Mouse (Mus musculus) spleen, postnatal 36 days (tissue): ENCODE data around the gene Clec14a.
"Not testable (repeated sequence)": the region's sequence is repeated elsewhere in the genome, so short reads cannot be mapped to it uniquely, and the experiment has no call there.

Experiments
- DNase-seq, 2 experiments: peaks; one replicate each; pipeline ENCODE4 v3.0.0; 2022; ENCODE audit warnings: low spot score in 2 of 2, mixed read lengths in 1 of 2

Gene Clec14a

DNA sequence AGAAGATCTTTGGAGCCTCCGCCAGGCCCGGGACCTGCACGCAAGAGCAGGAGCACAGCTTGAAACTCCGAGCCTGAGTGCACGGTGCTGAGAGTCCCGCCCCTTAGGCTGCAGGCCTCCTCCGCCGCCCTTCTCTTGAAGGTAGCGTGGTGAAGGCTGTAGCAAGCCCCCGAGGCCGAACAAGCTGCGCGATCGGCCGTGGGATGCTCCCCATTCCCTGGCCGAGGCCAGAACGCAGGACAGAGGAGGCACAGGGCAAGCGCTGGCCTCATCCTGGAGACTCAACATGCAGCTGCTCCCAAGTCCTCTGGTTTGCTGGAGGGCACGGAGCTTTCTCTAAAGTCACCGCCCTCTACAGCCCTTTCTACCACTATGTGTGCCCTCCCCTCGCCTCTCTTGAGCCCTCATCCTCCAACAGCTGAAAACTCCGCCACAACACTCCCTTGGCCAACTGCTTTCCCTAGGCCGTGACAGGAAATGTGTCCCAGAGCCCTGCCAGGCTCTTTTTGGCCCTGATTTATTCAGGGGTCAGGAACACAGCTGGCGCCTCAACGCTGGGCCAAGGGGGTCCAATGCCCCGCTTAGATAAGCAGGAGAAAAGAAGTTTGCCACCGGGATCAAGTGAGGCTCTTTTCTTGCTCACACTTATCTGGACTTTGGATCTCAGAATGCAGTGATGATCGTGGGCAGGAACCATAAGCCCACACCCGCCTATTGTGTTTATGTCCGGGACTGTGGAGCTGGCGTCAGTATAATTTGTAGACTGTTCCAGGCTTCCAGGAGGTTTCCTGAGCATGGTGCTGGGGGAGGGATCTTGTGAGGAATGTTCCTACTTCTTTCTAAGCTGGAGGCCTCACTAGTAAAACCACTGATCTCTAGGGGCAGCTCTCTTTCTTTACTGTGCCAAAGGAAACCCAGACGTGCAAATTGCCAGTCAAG, at the start of gene Clec14a:
TSS of gene Clec14a (minus strand) at position 728 of the 939 bp plus-strand sequence.
- DNase-seq: peak; percentile 6 to 7

DNA sequence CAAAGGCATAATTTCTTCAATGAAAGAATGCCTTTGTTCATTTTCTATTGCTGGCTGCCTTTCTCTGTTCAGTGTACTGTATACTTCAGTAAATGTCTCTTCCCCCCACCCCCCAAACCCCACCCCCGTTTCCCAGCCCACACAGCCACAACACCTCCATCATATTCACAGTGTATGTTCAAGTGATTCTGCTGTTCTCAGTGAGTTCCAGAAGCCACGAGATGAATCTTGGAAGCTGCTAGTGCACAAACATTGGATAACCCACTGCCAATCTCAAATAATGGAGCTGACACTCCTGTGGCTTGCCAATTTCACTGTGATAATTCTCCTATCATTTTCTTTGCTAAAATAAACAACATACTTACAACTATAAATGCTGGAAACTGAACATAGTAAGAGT, 38.7 kb upstream of the Clec14a start:
- DNase-seq: no peak

DNA sequence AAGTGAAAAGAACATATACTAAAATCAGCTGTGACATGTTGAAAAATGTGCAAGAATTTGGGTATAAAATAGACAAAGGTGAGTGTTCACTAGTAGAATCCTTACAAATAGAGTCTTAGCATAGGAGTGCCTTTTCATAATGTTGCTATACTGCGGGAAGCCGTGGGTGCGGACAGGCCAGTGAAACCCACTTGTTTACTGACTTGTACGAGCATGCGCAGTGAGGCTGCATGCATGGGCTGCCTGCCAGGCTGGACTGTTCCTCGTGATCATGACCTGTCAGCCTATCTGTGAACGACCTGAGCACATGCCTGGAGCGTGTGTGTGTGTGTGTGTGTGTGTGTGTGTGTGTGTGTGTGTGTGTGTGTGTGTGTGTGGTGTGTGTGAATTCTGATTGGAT, 37.3 kb upstream of the Clec14a start:
- not testable (repeated sequence) for DNase-seq

DNA sequence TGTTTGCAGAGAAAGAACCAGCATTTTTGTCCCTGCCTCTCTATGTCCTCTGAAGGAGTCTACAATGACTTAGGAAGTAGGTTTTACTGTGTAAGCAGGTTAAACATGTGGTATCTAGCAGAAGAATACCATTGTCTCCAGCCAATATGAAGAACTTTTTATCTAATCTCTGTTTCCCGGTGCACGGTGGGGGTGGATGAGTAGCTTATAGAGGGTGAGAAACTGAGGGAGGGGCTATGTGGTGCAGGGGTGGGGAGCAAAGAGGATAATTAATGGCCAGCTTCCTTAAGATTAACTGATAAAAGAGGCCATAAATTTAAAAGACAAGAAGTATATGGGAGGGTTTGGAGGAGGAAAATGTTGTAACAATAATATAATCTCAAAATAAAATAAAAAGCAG, 36.5 kb upstream of the Clec14a start:
- DNase-seq: no peak

DNA sequence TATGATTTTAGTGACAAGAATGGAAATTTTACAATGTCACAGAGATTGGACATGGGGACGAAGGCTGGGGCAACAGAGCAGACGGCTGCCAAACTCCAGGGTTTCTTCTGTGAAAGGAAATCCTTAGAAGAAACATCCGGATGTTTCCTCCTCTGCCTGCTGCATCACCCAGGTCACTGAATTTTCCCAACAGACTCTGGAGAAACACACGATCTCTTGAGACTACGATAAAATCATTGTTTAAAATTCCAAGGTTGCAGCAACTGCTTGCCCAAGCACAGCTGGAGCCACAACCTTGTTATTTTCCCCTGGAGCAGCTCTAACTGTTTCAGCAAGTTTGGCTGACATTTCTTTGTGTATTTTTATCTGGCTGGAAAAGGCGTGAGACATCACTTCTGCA, 27.9 kb upstream of the Clec14a start:
- no peak for DNase-seq

DNA sequence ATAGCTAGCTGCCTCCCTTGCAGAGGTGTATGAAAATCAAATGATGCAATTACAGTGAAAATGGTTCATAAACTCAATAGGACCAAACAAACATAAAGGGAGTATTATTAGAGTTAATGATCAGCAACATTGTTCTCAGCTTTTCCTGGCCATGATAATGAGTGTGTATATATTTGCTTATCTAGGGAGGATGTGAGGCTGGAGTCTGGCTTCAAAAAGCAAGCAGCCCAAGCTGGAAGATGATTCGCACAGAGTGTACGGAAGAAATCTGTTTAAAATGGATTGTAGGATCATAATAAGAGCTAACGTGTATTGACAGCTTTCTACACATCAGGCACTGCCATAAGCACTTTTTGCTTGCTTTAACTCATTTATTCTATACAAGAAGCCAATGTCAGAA, 16.8 kb upstream of the Clec14a start:
- DNase-seq: no peak

DNA sequence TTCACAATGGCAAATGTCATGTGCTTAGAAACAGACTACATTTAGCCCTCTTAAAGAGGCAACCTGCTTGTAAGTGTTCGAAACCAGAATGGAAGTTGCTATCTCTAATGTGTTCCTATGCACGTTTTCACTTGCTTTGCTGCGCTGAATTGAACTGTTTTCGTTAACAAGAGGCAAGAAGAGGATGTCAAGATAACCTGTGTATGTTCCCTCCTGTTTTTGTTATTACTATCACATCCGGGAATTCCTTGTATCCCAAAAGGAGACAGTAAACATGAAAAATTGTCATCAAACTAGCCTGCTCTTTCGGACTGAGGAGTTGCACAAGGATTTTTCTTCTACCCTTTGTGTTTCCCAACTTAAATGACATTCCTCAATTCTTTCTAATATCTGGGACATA, 1.4 kb upstream of the Clec14a start:
- DNase-seq: no peak

DNA sequence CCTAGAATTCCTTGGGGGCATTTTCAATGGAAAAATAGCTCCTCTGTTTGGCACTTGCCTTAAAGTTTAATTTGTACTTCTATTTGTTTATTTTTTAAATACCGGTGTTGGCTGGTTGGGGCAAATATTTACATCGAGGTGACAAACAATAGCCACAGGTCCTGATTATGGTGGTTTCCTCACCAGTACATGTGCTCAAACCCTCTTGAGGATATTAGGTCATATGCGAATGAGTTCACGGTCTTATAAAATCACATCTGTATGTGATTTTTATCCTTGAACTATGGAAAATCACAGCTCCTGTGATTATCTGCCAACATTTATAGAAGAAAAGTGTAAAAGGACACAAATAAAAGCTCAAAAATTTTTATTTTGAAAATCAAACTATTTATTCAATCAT, 415 bp upstream of the Clec14a start:
- no peak for DNase-seq

DNA sequence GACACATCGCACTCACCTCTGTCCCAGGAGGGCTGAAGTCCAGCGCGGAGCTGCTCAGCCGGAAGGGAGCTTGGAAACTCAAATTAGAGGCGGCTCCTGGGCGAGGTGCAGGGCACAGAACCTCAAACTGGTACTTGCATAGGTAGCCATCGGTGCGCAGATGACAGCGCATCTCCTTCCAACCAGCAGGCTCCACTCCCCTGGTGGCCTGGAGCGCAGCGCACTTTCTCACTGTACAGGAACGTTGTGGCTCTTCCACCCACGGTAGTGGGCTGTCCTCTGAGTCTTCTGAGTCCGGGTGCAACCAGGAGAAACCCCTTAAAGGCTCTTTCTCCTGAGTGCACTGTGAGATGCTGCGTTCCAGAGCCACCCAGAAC, 916 bp downstream of the Clec14a start:
- no peak for DNase-seq

DNA sequence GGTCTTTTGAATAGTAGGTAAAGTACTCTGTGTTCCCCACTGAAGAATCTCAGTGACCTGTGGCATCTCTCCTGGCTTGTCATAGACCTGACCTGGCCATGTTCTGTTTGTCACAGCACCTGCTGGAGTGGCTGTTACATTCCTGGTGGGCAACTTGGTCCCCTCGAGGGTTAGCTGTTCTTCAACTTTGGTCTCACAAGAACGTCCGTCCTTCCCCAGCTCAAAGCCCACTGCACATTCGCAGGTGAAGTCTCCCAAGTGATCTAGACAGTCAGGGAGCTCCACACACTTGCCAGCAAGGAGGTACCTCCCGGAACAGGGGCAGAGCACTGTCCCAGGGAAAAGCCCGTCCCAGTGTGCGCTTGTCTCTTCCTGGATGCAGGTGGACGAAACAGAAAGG, 1.3 kb downstream of the Clec14a start:
- no peak for DNase-seq

DNA sequence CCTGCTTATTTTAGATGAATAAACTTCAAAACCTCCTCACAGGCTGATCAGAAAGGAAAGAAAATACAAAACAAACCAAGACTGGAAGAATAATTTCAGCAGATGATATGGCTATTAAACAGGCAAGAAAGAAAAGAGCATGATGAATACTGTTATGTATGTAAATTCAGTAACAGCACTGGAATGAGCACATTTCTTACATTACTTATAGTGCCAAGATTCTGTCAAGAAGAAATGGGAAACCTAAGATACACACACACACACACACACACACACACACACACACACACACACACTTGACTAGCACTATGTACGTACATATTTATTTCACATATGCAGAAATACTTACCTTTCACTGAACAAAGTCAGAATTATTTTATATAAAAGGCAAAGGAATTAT, 17.2 kb downstream of the Clec14a start:
- DNase-seq: no peak

DNA sequence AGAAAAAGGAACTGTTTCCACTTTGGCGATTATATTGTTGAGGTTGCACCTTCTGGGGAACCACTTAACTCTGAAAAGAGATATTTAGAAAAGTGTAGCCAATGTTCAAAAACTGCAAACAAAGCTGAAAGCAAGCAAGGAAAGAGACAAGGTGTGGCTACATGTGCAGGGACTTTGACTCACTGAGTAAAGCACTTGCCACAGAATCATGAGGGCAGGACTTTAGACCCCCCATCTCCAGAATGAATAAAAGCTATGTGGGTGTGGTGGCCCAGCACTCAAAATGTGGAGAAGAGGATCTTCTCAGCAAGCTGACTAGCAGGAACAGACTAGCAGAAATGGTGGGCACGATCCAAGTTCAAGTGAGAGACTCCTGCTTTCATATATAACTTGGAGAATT, 36.6 kb downstream of the Clec14a start:
- no peak for DNase-seq

DNA sequence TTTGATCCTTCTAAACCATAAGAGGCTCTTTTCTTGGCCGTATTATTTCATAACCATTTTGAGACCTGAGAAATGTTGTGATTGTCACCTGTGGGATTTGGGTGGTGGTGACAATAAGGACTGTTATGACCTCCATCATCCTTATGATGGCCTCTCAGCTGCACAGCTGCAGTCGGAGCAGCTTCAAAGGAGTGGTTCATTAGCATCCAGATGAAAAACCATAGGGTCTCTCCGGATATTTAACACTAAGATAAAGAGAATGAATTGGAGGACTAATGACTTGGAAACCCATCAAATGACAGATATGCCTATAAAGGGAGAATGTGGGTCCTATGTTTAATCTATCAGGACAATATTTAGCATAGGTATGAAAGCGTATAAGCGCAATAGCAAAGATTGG, 43.4 kb downstream of the Clec14a start:
- no peak for DNase-seq

DNA sequence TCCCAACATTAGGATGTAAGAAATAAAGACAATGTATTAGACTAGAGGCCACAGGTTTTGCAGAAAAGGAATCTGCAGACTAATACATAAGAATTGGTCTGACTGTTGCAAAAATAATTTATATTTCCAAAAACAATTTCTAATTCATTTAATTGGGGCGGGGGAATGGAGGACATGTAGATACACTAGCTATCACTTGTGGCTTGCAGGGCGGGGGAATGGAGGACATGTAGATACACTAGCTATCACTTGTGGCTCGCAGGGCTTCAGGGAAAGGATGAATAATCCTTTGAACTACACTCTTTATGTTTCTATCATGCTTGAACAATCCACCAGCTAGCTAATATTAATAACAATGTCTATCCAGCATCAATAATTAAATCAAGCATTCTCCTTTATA, 50.0 kb downstream of the Clec14a start:
- no peak for DNase-seq

DNA sequence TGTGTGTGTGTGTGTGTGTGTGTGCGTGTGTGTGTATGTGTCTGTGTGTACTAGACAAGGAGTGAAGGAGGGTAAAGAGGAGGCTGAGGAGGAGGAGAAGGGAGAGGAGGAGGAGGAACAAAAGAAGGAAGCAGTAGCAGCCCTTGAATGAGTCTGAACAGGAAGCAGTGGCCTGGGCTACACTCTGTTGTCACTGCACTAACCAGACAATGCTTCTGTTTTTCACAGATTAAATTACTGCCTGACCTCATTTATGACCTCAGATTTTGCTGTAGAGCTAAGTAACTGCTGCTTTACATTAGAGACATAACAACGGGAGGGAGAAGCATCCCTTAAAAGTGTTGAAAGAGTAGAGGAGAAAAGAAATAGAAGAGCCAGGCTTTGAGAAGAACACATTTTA, 52.9 kb downstream of the Clec14a start:
- no peak for DNase-seq
